Mouse (Mus musculus) sigmoid colon, adult 10 weeks (tissue): Measurements from ENCODE around the gene Gm20431. TPM values are rescaled to one million over a fixed set of nuclear protein-coding genes. Genes with fewer than 3 reads are reported as not detected.

ENCODE experiments used
- polyA plus RNA-seq: library from polyadenylated mRNA; stranded (reverse); fragments of 350-450 nt; fragmentation: Illumina TruSeq; extraction: RNeasy Lipid Tissue Mini Kit (QIAGEN cat#74804); gene quantifications from one replicate; pipeline ENCODE4 v1.2.3, GENCODE M21; 2014; ENCODE audit warnings: low read depth, low replicate concordance

The Gm20431 gene
- polyA plus RNA-seq = not detected

GRCm38 (mm10) chr2:167661270-167662203 lies at the start of gene Gm20431:
Gene Gm20431 (minus strand): TSS chr2:167661496.

GRCm38 (mm10) chr2:167689501-167690218 lies 28.4 kb upstream of the Gm20431 start, which contains the start of gene Tmem189:
Gene Tmem189 (minus strand): TSS chr2:167689822.

GRCm38 (mm10) chr2:167688498-167689451 lies 27.5 kb upstream of the Gm20431 start, which contains the start of gene Cebpb:
Gene Cebpb (plus strand): TSS chr2:167688915.

GRCm38 (mm10) chr2:167631591-167632448 lies 29.5 kb downstream of the Gm20431 start, which contains the start of gene Ube2v1:
Gene Ube2v1 (minus strand): TSS chr2:167632095.

Other genes with a start within 250 kb of the Gm20431 start
- 25.3 TPM for gene Slc9a8, start 239.8 kb downstream of the Gm20431 start, polyA plus RNA-seq
- gene Rnf114, start 168.9 kb downstream of the Gm20431 start, polyA plus RNA-seq = 25.3 TPM
- gene Spata2, start 168.6 kb downstream of the Gm20431 start, polyA plus RNA-seq = 8.9 TPM
- not detected for gene Snai1, start 123.3 kb downstream of the Gm20431 start, polyA plus RNA-seq
- 64.4 TPM for gene Ube2v1, start 29.4 kb downstream of the Gm20431 start, polyA plus RNA-seq
- 5.6 TPM for gene Cebpb, start 27.4 kb upstream of the Gm20431 start, polyA plus RNA-seq
- 9.6 TPM for gene Tmem189, start 28.3 kb upstream of the Gm20431 start, polyA plus RNA-seq